Comparison of ENCODE assay signal across 13 mouse cellular contexts in genomic region chr2:13500298-13500999, GRCm38 (mm10). TPM values are rescaled to one million over a fixed set of nuclear protein-coding genes. Genes with fewer than 3 reads are reported as not detected.
DNase-seq lines count a peak whose midpoint lies in the region; ATAC-seq lines count a peak whose summit lies in the region.
"Had no signal": no experiment of that assay in that cellular context is flagged by ENCODE, and none has a peak within 500 bp of the region (broad histone marks: within the 10 kb centered on the region; RNA-seq: fewer than 3 reads in every experiment).

No protein-coding gene starts in this region.

- peaks cover 5% of the 10 kb centered on the region; the same call in 1 of the 2 replicates for H3K4me1 ChIP-seq in forebrain, embryonic 13.5 days
- H3K4me1 ChIP-seq in midbrain, embryonic 12.5 days: peaks cover 4% of the 10 kb centered on the region; the same call in 1 of the 2 replicates

- ATAC-seq in forebrain, embryonic 13.5 days: peak; percentile 86
- peak; percentile 94 for ATAC-seq in midbrain, embryonic 12.5 days (ENCODE audit: low FRiP score, low read depth)
- no peak for ATAC-seq in monocyte, adult 5-6 weeks (replicated peaks; ENCODE audit: insufficient number of reproducible peaks, low FRiP score, low TSS enrichment, poor library complexity, severe bottlenecking)
- ATAC-seq in erythroid progenitor cell, adult 5-6 weeks (replicated peaks; ENCODE audit: low FRiP score, poor library complexity, severe bottlenecking): no peak

- DNase-seq in frontal cortex, adult 2 months (ENCODE audit: extremely low spot score in 1 of 2, low spot score in 1 of 2): peak; percentile 6 to 19
- DNase-seq in frontal cortex, postnatal 14 days (ENCODE audit: low spot score in 2 of 2): no peak
- DNase-seq in MN1 (ENCODE audit: low spot score): peak; percentile 10
- no peak for DNase-seq in heart, adult 11 months
- DNase-seq: cerebellum, adult 2 months; kidney, adult 9 months; thymus, adult 18-20 months had no signal

- H3K27ac ChIP-seq in forebrain, embryonic 13.5 days: no peak overlapping the region
- no peak overlapping the region for H3K27ac ChIP-seq in midbrain, embryonic 12.5 days (replicated peaks)

- no peaks in the 10 kb centered on the region for H3K36me3 ChIP-seq in forebrain, embryonic 13.5 days (ENCODE audit: poor library complexity, severe bottlenecking)
- H3K36me3 ChIP-seq in midbrain, embryonic 12.5 days: no peaks in the 10 kb centered on the region

- H3K4me3 ChIP-seq in forebrain, embryonic 13.5 days: no peak overlapping the region
- no peak overlapping the region for H3K4me3 ChIP-seq in midbrain, embryonic 12.5 days
- H3K4me3 ChIP-seq: megakaryocyte, embryonic 14.5 days had no signal

- 26% methylated on average over 5 of the region's 5 CpGs for WGBS in forebrain, embryonic 13.5 days
- 38% methylated on average over 5 of the region's 5 CpGs for WGBS in midbrain, embryonic 12.5 days

- H3K9ac ChIP-seq in forebrain, embryonic 13.5 days: no peak overlapping the region
- H3K9ac ChIP-seq in midbrain, embryonic 12.5 days (replicated peaks): no peak overlapping the region

- no peaks in the 10 kb centered on the region for H3K27me3 ChIP-seq in forebrain, embryonic 13.5 days
- H3K27me3 ChIP-seq in midbrain, embryonic 12.5 days: no peaks in the 10 kb centered on the region
- H3K27me3 ChIP-seq: megakaryocyte, embryonic 14.5 days had no signal

- H3K4me2 ChIP-seq in forebrain, embryonic 13.5 days: no peak overlapping the region
- no peak overlapping the region for H3K4me2 ChIP-seq in midbrain, embryonic 12.5 days (replicated peaks)
- H3K4me2 ChIP-seq: heart, embryonic 11.5 days had no signal

- no peaks in the 10 kb centered on the region for H3K9me3 ChIP-seq in forebrain, embryonic 13.5 days (replicated peaks)
- H3K9me3 ChIP-seq in midbrain, embryonic 12.5 days: no peaks in the 10 kb centered on the region
- H3K9me3 ChIP-seq: megakaryocyte, embryonic 14.5 days had no signal

RNA-seq across cellular contexts. Expression of gene Cubn, which starts 8.8 kb away (rescaled TPM):
- 0.42 TPM in 2 replicates for polyA plus RNA-seq in frontal cortex, adult 2 months (2012; rRNA removed)
- 0.09 and 0.11 TPM in 2 replicates for polyA plus RNA-seq in forebrain, embryonic 13.5 days (2015; fragmentation: Nextera tagmentation; extraction: Ambion mirVana)
- polyA plus RNA-seq in midbrain, embryonic 12.5 days (2016; fragmentation: Nextera tagmentation; extraction: Ambion mirVana): 0.41 and 0.89 TPM in 2 replicates
- not detected in 3 replicates for total RNA-seq in monocyte, adult 5-6 weeks (2017)
- not detected in 2 replicates for total RNA-seq in erythroid progenitor cell, adult 5-6 weeks (2015; ENCODE audit: low replicate concordance)
- total RNA-seq in erythroid progenitor cell, adult 5-6 weeks (2017; ENCODE audit: low replicate concordance): not detected in 2 replicates

RNA-seq across cellular contexts. Expression of gene Trdmt1, which starts 44.0 kb away (rescaled TPM):
- polyA plus RNA-seq in frontal cortex, adult 2 months (2012; rRNA removed): 5.7 and 7.7 TPM in 2 replicates
- polyA plus RNA-seq in forebrain, embryonic 13.5 days (2015; fragmentation: Nextera tagmentation; extraction: Ambion mirVana): 8.6 and 9.7 TPM in 2 replicates
- 8.2 and 10.5 TPM in 2 replicates for polyA plus RNA-seq in midbrain, embryonic 12.5 days (2016; fragmentation: Nextera tagmentation; extraction: Ambion mirVana)
- 5.6 to 15.4 TPM (median 15.0 TPM) in 3 replicates for total RNA-seq in monocyte, adult 5-6 weeks (2017)
- total RNA-seq in erythroid progenitor cell, adult 5-6 weeks (2015; ENCODE audit: low replicate concordance): 4.6 and 9.7 TPM in 2 replicates
- total RNA-seq in erythroid progenitor cell, adult 5-6 weeks (2017; ENCODE audit: low replicate concordance): 1.7 and 5.8 TPM in 2 replicates

Comparison
In these comparisons a context has a peak if more than half of its experiments do, and no peak if none do; other contexts are left out.
1. DNase-seq: peak in frontal cortex, adult 2 months (2 of 2) and MN1 (single experiment); none in frontal cortex, postnatal 14 days (0 of 2) and heart, adult 11 months (single experiment).
2. ATAC-seq: peak in forebrain, embryonic 13.5 days (single experiment) and midbrain, embryonic 12.5 days (single experiment); none in monocyte, adult 5-6 weeks (single experiment) and erythroid progenitor cell, adult 5-6 weeks (single experiment).